ENCODE assay signal across 23 mouse cellular contexts in genomic region chr7:109101167-109101566, GRCm38 (mm10). TPM values are rescaled to one million over a fixed set of nuclear protein-coding genes. Genes with fewer than 3 reads are reported as not detected.
"Had no signal": no experiment of that assay in that cellular context is flagged by ENCODE, and none has a peak within 500 bp of the region (broad histone marks: within the 10 kb centered on the region; RNA-seq: fewer than 3 reads in every experiment).

No protein-coding gene starts in this region.

- H3K4me2 ChIP-seq: liver, embryonic 15.5 days; lung, embryonic 15.5 days; midbrain, embryonic 13.5 days; neural tube, embryonic 13.5 days; stomach, embryonic 15.5 days had no signal

- H3K27me3 ChIP-seq: liver, embryonic 15.5 days; lung, embryonic 15.5 days; midbrain, embryonic 13.5 days; neural tube, embryonic 13.5 days; stomach, embryonic 15.5 days had no signal

- H3K4me3 ChIP-seq: liver, embryonic 15.5 days; lung, embryonic 15.5 days; megakaryocyte, embryonic 14.5 days; midbrain, embryonic 10.5 days; midbrain, embryonic 13.5 days; myocyte; neural tube, embryonic 13.5 days; stomach, embryonic 15.5 days had no signal

- H3K9ac ChIP-seq: liver, embryonic 15.5 days; lung, embryonic 15.5 days; midbrain, embryonic 13.5 days; neural tube, embryonic 13.5 days; stomach, embryonic 15.5 days had no signal

- DNase-seq: kidney, adult 18-20 months; kidney, adult 9 months; kidney, postnatal 14 days; kidney, postnatal 4 days; left cerebral cortex, postnatal 4 days; lung, adult 18-20 months; lung, postnatal 14 days; retina, postnatal 1 day; right cerebral cortex, postnatal 25 days; spleen, adult 18-20 months; thymus, adult 2 months; thymus, postnatal 25 days had no signal

- ATAC-seq: intestine, embryonic 16.5 days; midbrain, embryonic 13.5 days; midbrain, embryonic 16.5 days had no signal

- H3K9me3 ChIP-seq: liver, embryonic 15.5 days; lung, embryonic 15.5 days; megakaryocyte, embryonic 14.5 days; midbrain, embryonic 10.5 days; midbrain, embryonic 13.5 days; neural tube, embryonic 13.5 days; stomach, embryonic 15.5 days had no signal

- H3K36me3 ChIP-seq: liver, embryonic 15.5 days; lung, embryonic 15.5 days; midbrain, embryonic 10.5 days; midbrain, embryonic 13.5 days; neural tube, embryonic 13.5 days; stomach, embryonic 15.5 days had no signal

- H3K27ac ChIP-seq: liver, embryonic 15.5 days; lung, embryonic 15.5 days; macrophage; midbrain, embryonic 10.5 days; midbrain, embryonic 13.5 days; neural tube, embryonic 13.5 days; stomach, embryonic 15.5 days had no signal

- H3K4me1 ChIP-seq: liver, embryonic 15.5 days; lung, embryonic 15.5 days; neural tube, embryonic 13.5 days; stomach, embryonic 15.5 days had no signal

RNA-seq across cellular contexts. Expression of gene Ric3, which starts 18.0 kb away (rescaled TPM):
- polyA plus RNA-seq: myocyte had no signal
